Mouse (Mus musculus) thymus, adult 2 months (tissue): ENCODE data around the gene Dnal4. TPM values are rescaled to one million over a fixed set of nuclear protein-coding genes. Genes with fewer than 3 reads are reported as not detected.

Source experiments
- DNase-seq: peaks from one replicate; pipeline ENCODE4 v3.0.0; 2021
- H3K27ac ChIP-seq: fragments of 200-500 bp; 2 replicates; pipeline ENCODE4 v1.5.1; 2012; ENCODE audit warnings: low read length, control low read depth; ENCODE audit not compliant: control insufficient read depth, insufficient read depth
- H3K27me3 ChIP-seq: fragments of 200-500 bp; 2 replicates; pipeline ENCODE4 v1.6.1; 2012; ENCODE audit warnings: mild to moderate bottlenecking, low read length, moderate library complexity, mixed read lengths; ENCODE audit not compliant: control insufficient read depth, insufficient read depth
- H3K36me3 ChIP-seq: fragments of 200-500 bp; 2 replicates; pipeline ENCODE4 v1.6.1; 2012; ENCODE audit warnings: mild to moderate bottlenecking, low read length, moderate library complexity; ENCODE audit not compliant: control insufficient read depth, insufficient read depth
- H3K4me1 ChIP-seq: fragments of 200-500 bp; replicated peaks from 2 replicates; pipeline ENCODE4 v1.6.1; 2012; ENCODE audit warnings: low read length; ENCODE audit not compliant: control insufficient read depth, insufficient read depth
- H3K4me3 ChIP-seq: fragments of 200-500 bp; 2 replicates; pipeline ENCODE4 v1.5.1; 2012; ENCODE audit warnings: mild to moderate bottlenecking, low read length, control low read depth, moderate library complexity; ENCODE audit not compliant: control insufficient read depth, insufficient read depth
- CTCF ChIP-seq: fragments of 200-500 bp; IDR thresholded peaks from 2 replicates; pipeline ENCODE4 v1.5.1; 2012; ENCODE audit warnings: mild to moderate bottlenecking, control low read depth, low read length, moderate library complexity, borderline replicate concordance; ENCODE audit not compliant: control insufficient read depth, poor library complexity, insufficient read depth; ENCODE audit errors: extremely low read depth
- POLR2A ChIP-seq: fragments of 200-500 bp; IDR thresholded peaks from 2 replicates; pipeline ENCODE4 v1.6.1; 2012; ENCODE audit warnings: mild to moderate bottlenecking, low read length, control low read depth, moderate library complexity; ENCODE audit not compliant: control insufficient read depth, poor library complexity, insufficient read depth; ENCODE audit errors: extremely low read depth
- WGBS: fragments of 180-500 bp; shearing (Covaris S2); methylation state at CpG from one replicate; pipeline ENCODE4 v1.1.7; 2018; 5-methylcytosine and 5-hydroxymethylcytosine counted together
- polyA plus RNA-seq: library from polyadenylated mRNA; depleted of rRNA; stranded (reverse); fragments of >200 nt; gene quantifications from 2 replicates; pipeline ENCODE4 v1.2.3, GENCODE M21; 2012

Dnal4 gene
- polyA plus RNA-seq, 1 experiment, result 51.3 TPM

DNA sequence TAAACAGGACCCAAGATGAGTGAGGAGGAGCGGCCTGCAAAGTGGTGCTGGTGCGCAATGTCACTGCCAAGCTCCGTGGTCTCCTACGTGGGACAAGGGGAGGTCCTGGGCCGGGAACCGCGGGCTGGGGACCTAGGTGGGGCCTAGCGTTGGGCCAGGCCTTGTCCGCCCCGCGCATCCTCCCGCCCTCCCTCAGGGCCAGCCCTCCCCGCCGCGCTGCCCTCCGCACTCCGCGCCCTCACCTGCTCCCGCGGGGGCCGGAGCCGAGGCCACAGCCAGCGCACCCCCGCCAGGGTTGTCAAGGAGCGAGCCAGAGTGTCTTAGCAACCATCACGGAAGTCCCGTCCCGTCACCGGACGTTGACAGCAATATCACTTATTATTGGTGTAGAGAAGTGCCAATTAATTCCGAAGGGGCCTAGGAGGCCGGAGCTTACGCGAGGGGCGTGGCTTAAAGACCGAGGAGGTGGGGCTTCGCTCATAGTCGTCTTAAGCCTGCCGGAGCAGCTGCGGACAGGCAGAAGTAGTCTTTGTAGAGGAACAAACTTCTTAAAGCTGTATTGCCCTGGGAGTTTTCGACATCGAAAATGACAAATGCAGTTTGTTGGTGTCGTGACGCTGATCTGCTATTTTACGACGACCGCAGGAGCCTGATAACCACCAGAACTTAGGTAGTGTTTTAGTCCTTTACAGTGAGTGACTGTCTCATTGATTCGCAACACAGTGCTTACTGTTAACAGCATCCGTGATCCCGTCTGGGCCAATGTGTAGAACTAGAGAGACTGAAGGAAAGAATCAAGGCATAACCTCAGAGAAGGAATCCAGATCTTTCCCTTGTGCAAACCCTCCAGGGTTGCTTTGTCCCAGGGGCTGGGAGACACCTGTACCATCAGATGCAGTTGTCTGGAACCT lies 3.3 kb downstream of the Dnal4 start:
- H3K4me1 ChIP-seq, result peaks cover 9% of the 10 kb centered on the region
- H3K27me3 ChIP-seq, result no peaks in the 10 kb centered on the region
- peak overlapping the region; percentile 9; the same call in 1 of the 2 replicates for H3K27ac ChIP-seq
- DNase-seq, result peak; percentile 97
- no peaks in the 10 kb centered on the region for H3K36me3 ChIP-seq
- peak; percentile 52; the same call in 1 of the 2 replicates for TF ChIP-seq CTCF
- TF ChIP-seq POLR2A, result 0 out of 2 replicates have a peak, but pooled peaks have one; percentile 13
- H3K4me3 ChIP-seq, result peak overlapping the region; percentile 94
- 2% methylated on average over 50 of the region's 50 CpGs for WGBS

- no peaks in the 10 kb centered on the region for H3K27me3 ChIP-seq
- no peak overlapping the region for H3K4me3 ChIP-seq
- H3K4me1 ChIP-seq, result peaks cover 9% of the 10 kb centered on the region
- no peak for DNase-seq
- H3K27ac ChIP-seq, result no peak overlapping the region
- H3K36me3 ChIP-seq, result no peaks in the 10 kb centered on the region
- WGBS, result 89% methylated on average over 21 of the region's 21 CpGs
- TF ChIP-seq POLR2A (no peak), CTCF (no peak)
Observed at GRCm38 (mm10) chr15:79770629-79771240, 6.9 kb downstream of the Dnal4 start.

GRCm38 (mm10) chr15:79768302-79768701 lies 9.3 kb downstream of the Dnal4 start:
- Histone ChIP-seq H3K27ac (no peak overlapping the region), H3K4me1 (peaks cover 1% of the 10 kb centered on the region; the same call in 1 of the 2 replicates), H3K4me3 (no peak overlapping the region), H3K36me3 (no peaks in the 10 kb centered on the region), H3K27me3 (no peaks in the 10 kb centered on the region)
- DNase-seq, result no peak
- TF ChIP-seq POLR2A (no peak), CTCF (no peak)
- WGBS, result 20% methylated on average over 6 of the region's 6 CpGs

DNA sequence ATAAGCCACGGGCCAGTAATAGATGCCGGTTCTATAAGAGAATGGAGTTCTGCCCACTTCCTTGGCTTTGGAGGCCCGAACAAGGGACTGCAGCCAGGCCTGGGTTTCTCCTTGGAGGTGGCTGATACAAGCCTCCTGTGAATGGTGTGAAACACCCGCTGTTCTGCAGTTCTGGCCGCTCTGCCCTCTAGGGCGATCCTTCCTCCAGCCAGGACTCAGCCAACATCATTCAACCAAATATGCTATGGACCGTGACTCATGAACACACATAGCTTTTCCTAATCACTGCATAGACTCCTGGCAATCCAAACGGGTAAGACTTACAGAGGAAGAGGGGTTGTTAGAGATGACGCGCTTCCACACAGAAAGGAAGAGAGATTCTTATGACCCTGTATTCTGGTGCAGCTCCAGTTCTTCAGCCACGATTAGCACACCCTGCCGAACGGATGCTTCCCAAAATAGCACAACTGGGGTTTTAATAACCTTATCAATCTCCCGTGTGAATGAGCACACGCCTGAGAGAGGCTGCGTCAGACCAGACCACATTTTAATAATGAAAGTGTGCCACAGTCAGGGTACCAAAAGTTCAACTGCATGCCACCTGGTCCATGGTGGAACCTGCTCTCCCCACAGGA lies 10.2 kb downstream of the Dnal4 start:
- Histone ChIP-seq H3K27me3 (no peaks in the 10 kb centered on the region), H3K36me3 (no peaks in the 10 kb centered on the region), H3K4me3 (no peak overlapping the region), H3K4me1 (no peaks in the 10 kb centered on the region), H3K27ac (no peak overlapping the region)
- no peak for DNase-seq
- WGBS, result 87% methylated on average over 16 of the region's 16 CpGs
- no peak for TF ChIP-seq CTCF
- no peak for TF ChIP-seq POLR2A

DNA sequence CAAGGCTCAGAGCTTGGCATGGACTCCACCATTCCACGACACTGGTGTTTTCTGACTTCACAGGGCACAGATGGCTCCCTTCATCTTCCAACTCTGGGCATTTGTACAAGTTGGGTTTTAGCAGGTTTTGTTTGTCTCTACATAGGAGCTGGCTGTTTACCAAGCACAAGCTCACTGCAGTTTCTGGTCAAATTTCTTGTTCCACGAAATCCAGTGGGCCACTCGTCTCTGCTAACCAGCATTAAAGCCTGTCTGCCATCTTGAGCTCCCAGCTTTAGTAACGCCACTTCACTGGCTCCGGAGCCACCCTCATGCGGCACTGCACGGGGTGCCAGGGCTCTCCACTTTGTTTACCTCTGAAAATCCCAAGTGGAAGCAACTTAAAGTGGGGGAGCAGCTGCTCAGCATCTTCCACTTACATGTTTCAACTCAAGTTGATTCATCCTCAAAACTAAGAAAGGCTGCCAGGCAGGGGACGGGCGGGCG lies 11.0 kb downstream of the Dnal4 start:
- WGBS, result 97% methylated on average over 10 of the region's 10 CpGs
- no peak for TF ChIP-seq POLR2A
- TF ChIP-seq CTCF, result no peak
- no peak for DNase-seq
- H3K27me3 ChIP-seq, result no peaks in the 10 kb centered on the region
- H3K4me1 ChIP-seq, result no peaks in the 10 kb centered on the region
- no peak overlapping the region for H3K27ac ChIP-seq
- H3K4me3 ChIP-seq, result no peak overlapping the region
- no peaks in the 10 kb centered on the region for H3K36me3 ChIP-seq

DNA sequence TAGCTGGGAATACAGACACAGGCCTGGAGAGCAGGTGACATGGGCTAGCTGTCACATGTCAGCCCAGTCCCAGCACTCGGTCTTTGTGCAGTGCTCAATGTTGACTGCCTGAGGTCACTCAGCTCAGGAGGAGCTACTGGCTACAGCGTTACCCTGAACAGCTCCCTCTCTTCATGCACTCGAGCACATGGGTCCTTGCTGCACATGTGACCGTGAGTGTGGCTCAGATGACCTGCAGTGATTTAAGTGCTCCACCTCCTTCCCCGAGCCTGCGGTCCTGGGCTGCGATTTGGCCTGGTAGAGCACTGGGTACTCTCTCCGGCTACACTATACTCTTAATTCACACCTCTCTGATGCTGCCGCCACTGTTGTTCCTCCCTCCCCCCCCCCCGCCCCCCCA lies 11.5 kb downstream of the Dnal4 start:
- DNase-seq, result no peak
- no peak overlapping the region for H3K27ac ChIP-seq
- TF ChIP-seq POLR2A (no peak), CTCF (no peak)
- no peaks in the 10 kb centered on the region for H3K27me3 ChIP-seq
- H3K36me3 ChIP-seq, result no peaks in the 10 kb centered on the region
- no peak overlapping the region for H3K4me3 ChIP-seq
- no peaks in the 10 kb centered on the region for H3K4me1 ChIP-seq
- WGBS, result 93% methylated on average over 10 of the region's 10 CpGs
